Mouse (Mus musculus): ENCODE data around the gene Zan.

- TF ChIP-seq CTCF (IDR thresholded peaks at IDR 0.05; ENCODE audit: insufficient read depth, low read length) (no peak), POLR2A (IDR thresholded peaks at IDR 0.05; ENCODE audit: borderline replicate concordance, extremely low read depth, low read depth, low read length) (no peak)
These were observed 125.8 kb downstream of the Zan start for GRCm38 (mm10) chr5:137351058-137351380.

Data from lung, adult 2 months (tissue).